ENCODE assay signal across 9 mouse cellular contexts in the genomic region with DNA sequence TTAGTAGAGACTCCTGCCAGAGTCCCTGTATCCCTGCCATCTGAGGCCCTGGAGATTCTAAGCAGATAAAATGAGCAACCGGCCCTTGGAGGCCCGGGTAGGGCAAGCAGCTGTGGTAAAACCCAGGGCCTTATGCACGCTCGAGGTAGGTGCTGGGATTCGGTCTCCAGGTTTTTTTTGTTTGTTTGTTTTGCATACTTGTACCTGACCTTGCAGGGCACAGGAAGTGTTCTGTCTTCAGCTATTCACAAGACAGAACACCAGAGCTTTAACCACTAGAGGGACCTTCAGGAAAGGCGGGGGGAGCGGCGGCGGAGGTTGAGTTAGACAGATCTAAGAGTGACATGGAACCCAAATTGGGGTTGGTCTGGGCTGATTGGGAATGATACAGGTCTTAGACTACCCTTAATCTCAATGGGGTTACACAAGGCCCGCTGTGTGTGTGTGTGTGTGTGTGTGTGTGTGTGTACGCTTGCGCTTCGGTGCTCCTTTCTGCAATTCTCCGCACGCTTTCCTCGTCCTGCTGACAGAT. TPM values are rescaled to one million over a fixed set of nuclear protein-coding genes. Genes with fewer than 3 reads are reported as not detected.
DNase-seq lines count a peak whose midpoint lies in the region; ATAC-seq and TF ChIP-seq lines count a peak whose summit lies in the region.
"Had no signal": no experiment of that assay in that cellular context is flagged by ENCODE, and none has a peak within 500 bp of the region (broad histone marks: within the 10 kb centered on the region; RNA-seq: fewer than 3 reads in every experiment).

No protein-coding gene starts in this region.

- peak; percentile 68 for ATAC-seq in embryonic facial prominence, embryonic 12.5 days (ENCODE audit: insufficient number of reproducible peaks, insufficient read depth, low FRiP score, low TSS enrichment)
- ATAC-seq in limb, embryonic 14.5 days (ENCODE audit: low FRiP score, low read depth): peak; percentile 67; the same call in 1 of the 2 replicates
- peak; percentile 75 for ATAC-seq in midbrain, embryonic 14.5 days (ENCODE audit: low FRiP score, low TSS enrichment)

- peak; percentile 20 for DNase-seq in ovary, adult 18-20 months (ENCODE audit: low spot score)
- no peak for DNase-seq in ovary, postnatal 10 days (ENCODE audit: low spot score)
- peak; percentile 40 for DNase-seq in heart, adult 8-10 months (ENCODE audit: low spot score)
- peak; percentile 59 to 72 for DNase-seq in kidney, adult 8-10 months
- DNase-seq in limb, embryonic 14.5 days (ENCODE audit: low spot score): peak; percentile 47
- DNase-seq in midbrain, embryonic 14.5 days: peak; percentile 80
- peak; percentile 67 to 79 for DNase-seq in spleen, postnatal 36 days (ENCODE audit: low spot score in 2 of 2)

- peak overlapping the region; percentile 54 for H3K4me3 ChIP-seq in embryonic facial prominence, embryonic 12.5 days
- H3K4me3 ChIP-seq in limb, embryonic 14.5 days (replicated peaks; ENCODE audit: low read length): peak overlapping the region; percentile 53
- peak overlapping the region; percentile 58 for H3K4me3 ChIP-seq in midbrain, embryonic 14.5 days (replicated peaks; ENCODE audit: low read depth, low read length)

- peaks cover 18% of the 10 kb centered on the region; the same call in 1 of the 2 replicates for H3K36me3 ChIP-seq in embryonic facial prominence, embryonic 12.5 days
- H3K36me3 ChIP-seq in limb, embryonic 14.5 days (ENCODE audit: control insufficient read depth, insufficient read depth, low read length): peaks cover 19% of the 10 kb centered on the region
- no peaks in the 10 kb centered on the region for H3K36me3 ChIP-seq in midbrain, embryonic 14.5 days (ENCODE audit: control insufficient read depth, insufficient read depth, low read length)

- WGBS in embryonic facial prominence, embryonic 12.5 days: under 1% methylated on average over 16 of the region's 16 CpGs
- 2% methylated on average over 16 of the region's 16 CpGs for WGBS in limb, embryonic 14.5 days
- under 1% methylated on average over 16 of the region's 16 CpGs for WGBS in midbrain, embryonic 14.5 days

- TF ChIP-seq POLR2A in limb, embryonic 14.5 days (IDR thresholded peaks at IDR 0.05; ENCODE audit: borderline replicate concordance, extremely low read depth, insufficient read depth, insufficient read length): no peak

- H3K27ac ChIP-seq in embryonic facial prominence, embryonic 12.5 days: no peak overlapping the region
- H3K27ac ChIP-seq in limb, embryonic 14.5 days (replicated peaks; ENCODE audit: low read depth, low read length): 0 out of 2 replicates have a peak overlapping the region, but pooled peaks have one; percentile 26
- no peak overlapping the region for H3K27ac ChIP-seq in midbrain, embryonic 14.5 days (replicated peaks; ENCODE audit: low read depth, low read length)

- no peaks in the 10 kb centered on the region for H3K27me3 ChIP-seq in embryonic facial prominence, embryonic 12.5 days
- H3K27me3 ChIP-seq in limb, embryonic 14.5 days (ENCODE audit: control insufficient read depth, insufficient read depth, low read length): no peaks in the 10 kb centered on the region
- peaks cover 5% of the 10 kb centered on the region; the same call in 1 of the 2 replicates for H3K27me3 ChIP-seq in midbrain, embryonic 14.5 days (ENCODE audit: control insufficient read depth, insufficient read depth, low read length)

- peak overlapping the region; percentile 53 for H3K9ac ChIP-seq in embryonic facial prominence, embryonic 12.5 days
- peak overlapping the region; percentile 55 for H3K9ac ChIP-seq in limb, embryonic 14.5 days (ENCODE audit: low read depth, low read length, severe bottlenecking)
- peak overlapping the region; percentile 54 for H3K9ac ChIP-seq in midbrain, embryonic 14.5 days (replicated peaks; ENCODE audit: low read length)

- H3K4me1 ChIP-seq in embryonic facial prominence, embryonic 12.5 days: peaks cover 4% of the 10 kb centered on the region; the same call in 1 of the 2 replicates
- peaks cover 4% of the 10 kb centered on the region for H3K4me1 ChIP-seq in limb, embryonic 14.5 days (ENCODE audit: control insufficient read depth, insufficient read depth, low read length)
- H3K4me1 ChIP-seq in midbrain, embryonic 14.5 days (ENCODE audit: control insufficient read depth, insufficient read depth, low read length): 0 out of 2 replicates have a peak, but pooled peaks cover 7% of the 10 kb centered on the region

- H3K9me3 ChIP-seq in embryonic facial prominence, embryonic 12.5 days: no peaks in the 10 kb centered on the region
- no peaks in the 10 kb centered on the region for H3K9me3 ChIP-seq in limb, embryonic 14.5 days (ENCODE audit: control insufficient read depth, low read length)
- H3K9me3 ChIP-seq in midbrain, embryonic 14.5 days (ENCODE audit: control insufficient read depth, low read length): no peaks in the 10 kb centered on the region

- peak overlapping the region; percentile 95 for H3K4me2 ChIP-seq in embryonic facial prominence, embryonic 12.5 days (replicated peaks)
- H3K4me2 ChIP-seq in limb, embryonic 14.5 days (replicated peaks; ENCODE audit: low read depth, low read length, severe bottlenecking): peak overlapping the region; percentile 91
- peak overlapping the region; percentile 97 for H3K4me2 ChIP-seq in midbrain, embryonic 14.5 days (ENCODE audit: low read length)

RNA-seq across cellular contexts. Expression of gene Ppfibp2, which starts 0.6 kb away (rescaled TPM):
- polyA plus RNA-seq in embryonic facial prominence, embryonic 12.5 days (2016; fragmentation: Nextera tagmentation; extraction: Ambion mirVana): 15.1 and 15.9 TPM in 2 replicates
- 10 to 100 TPM; 16.9 to 26.4 (median 20.6) TPM for total RNA-seq in heart, adult 8-10 months (2022)
- 13.3 and 14.4 TPM in 2 replicates for polyA plus RNA-seq in limb, embryonic 14.5 days (2012; rRNA removed)
- 12.9 and 14.4 TPM in 2 replicates for polyA plus RNA-seq in limb, embryonic 14.5 days (2014; fragmentation: Nextera tagmentation; extraction: Ambion mirVana)
- 0.46 and 1.0 TPM in 2 replicates for polyA plus RNA-seq in midbrain, embryonic 14.5 days (2014; fragmentation: Nextera tagmentation; extraction: Ambion mirVana)

RNA-seq across cellular contexts. Expression of gene Olfml1, which starts 27.1 kb away (rescaled TPM):
- 31.7 and 36.3 TPM in 2 replicates for polyA plus RNA-seq in embryonic facial prominence, embryonic 12.5 days (2016; fragmentation: Nextera tagmentation; extraction: Ambion mirVana)
- total RNA-seq in heart, adult 8-10 months (2022): 1 to 10 TPM; 2.7 to 5.3 (median 4.5) TPM
- polyA plus RNA-seq in limb, embryonic 14.5 days (2012; rRNA removed): 23.0 and 23.9 TPM in 2 replicates
- polyA plus RNA-seq in limb, embryonic 14.5 days (2014; fragmentation: Nextera tagmentation; extraction: Ambion mirVana): 38.5 and 40.4 TPM in 2 replicates
- 0.16 and 1.4 TPM in 2 replicates for polyA plus RNA-seq in midbrain, embryonic 14.5 days (2014; fragmentation: Nextera tagmentation; extraction: Ambion mirVana)
- polyA plus RNA-seq: C2C12 had no signal

RNA-seq across cellular contexts. Expression of gene 5330417H12Rik, which starts 30.6 kb away (rescaled TPM):
- 0.19 and 0.23 TPM in 2 replicates for polyA plus RNA-seq in embryonic facial prominence, embryonic 12.5 days (2016; fragmentation: Nextera tagmentation; extraction: Ambion mirVana)
- total RNA-seq in heart, adult 8-10 months (2022): not detected
- polyA plus RNA-seq in limb, embryonic 14.5 days (2012; rRNA removed): not detected in 2 replicates
- polyA plus RNA-seq in limb, embryonic 14.5 days (2014; fragmentation: Nextera tagmentation; extraction: Ambion mirVana): not detected in 2 replicates
- not detected in 2 replicates for polyA plus RNA-seq in midbrain, embryonic 14.5 days (2014; fragmentation: Nextera tagmentation; extraction: Ambion mirVana)
- polyA plus RNA-seq: C2C12 had no signal

Comparison
In these comparisons a context has a peak if more than half of its experiments do, and no peak if none do; other contexts are left out.
1. RNA of gene Olfml1, which starts 27.1 kb away (polyA plus RNA-seq): 23.0 to 40.4 TPM in limb, embryonic 14.5 days and 31.7 to 36.3 TPM in embryonic facial prominence, embryonic 12.5 days; 0.16 to 1.4 TPM in midbrain, embryonic 14.5 days; every median in the first group is over 10 times any median in the second.
2. Peak in every context shown above with its lines, with median percentiles within 50 percentile points of each other: ATAC-seq, H3K4me2 ChIP-seq, H3K4me3 ChIP-seq and H3K9ac ChIP-seq.